Mouse (Mus musculus): ENCODE results near the gene Olfr287. TPM values are rescaled to one million over a fixed set of nuclear protein-coding genes. Genes with fewer than 3 reads are reported as not detected.
A peak's percentile ranks its signal among the peaks of the same experiment; 100 is the strongest.

Olfr287 gene
- total RNA-seq (2014; rRNA removed): 0.44 and 1.2 TPM in 2 replicates
- polyA plus RNA-seq (2015; fragmentation: Nextera tagmentation; extraction: Ambion mirVana): 1.2 and 1.5 TPM in 2 replicates

GRCm38 (mm10) chr15:98220877-98221276 lies at the start of gene Olfr287, which contains the start of gene Gm44579:
Gene Olfr287 (minus strand): TSS chr15:98221056.
Gene Gm44579 (minus strand): TSS chr15:98220977.
- peak; percentile 41 for DNase-seq (ENCODE audit: low spot score)
- Histone ChIP-seq H3K4me2 (ENCODE audit: low read depth, low read length, poor library complexity, severe bottlenecking) (no peak within 1 kb of the TSS), H3K27me3 (ENCODE audit: insufficient read depth, low read length) (no peaks in the 10 kb centered on the region), H3K4me3 (ENCODE audit: low read depth, low read length) (no peak within 1 kb of the TSS), H3K36me3 (ENCODE audit: insufficient read depth, low read length) (no peaks in the 10 kb centered on the region), H3K4me1 (ENCODE audit: insufficient read depth, low read length) (no peaks in the 10 kb centered on the region), H3K27ac (ENCODE audit: low read depth, low read length) (no peak within 1 kb of the TSS), H3K9me3 (ENCODE audit: low read length) (no peaks in the 10 kb centered on the region), H3K9ac (replicated peaks; ENCODE audit: low read length, poor library complexity, severe bottlenecking) (no peak within 1 kb of the TSS)
- no peak for ATAC-seq (ENCODE audit: low FRiP score)
- WGBS: 77% methylated on average over 4 of the region's 4 CpGs
- no peak for TF ChIP-seq CTCF (IDR thresholded peaks at IDR 0.05)

GRCm38 (mm10) chr15:98257776-98258175 lies 36.9 kb upstream of the Olfr287 start:
- H3K4me1 ChIP-seq (ENCODE audit: insufficient read depth, low read length): no peaks in the 10 kb centered on the region
- no peak overlapping the region for H3K4me2 ChIP-seq (ENCODE audit: low read depth, low read length, poor library complexity, severe bottlenecking)
- H3K36me3 ChIP-seq (ENCODE audit: insufficient read depth, low read length): no peaks in the 10 kb centered on the region
- H3K9ac ChIP-seq (replicated peaks; ENCODE audit: low read length, poor library complexity, severe bottlenecking): no peak overlapping the region
- DNase-seq (ENCODE audit: low spot score): no peak
- no peaks in the 10 kb centered on the region for H3K9me3 ChIP-seq (ENCODE audit: low read length)
- ATAC-seq (ENCODE audit: low FRiP score): no peak
- no peaks in the 10 kb centered on the region for H3K27me3 ChIP-seq (ENCODE audit: insufficient read depth, low read length)
- no peak overlapping the region for H3K27ac ChIP-seq (ENCODE audit: low read depth, low read length)
- WGBS: 84% methylated on average over 7 of the region's 7 CpGs
- no peak overlapping the region for H3K4me3 ChIP-seq (ENCODE audit: low read depth, low read length)
- no peak for TF ChIP-seq CTCF (IDR thresholded peaks at IDR 0.05)

- no peak for ATAC-seq (ENCODE audit: low FRiP score)
- TF ChIP-seq CTCF (IDR thresholded peaks at IDR 0.05): no peak
- Histone ChIP-seq H3K9ac (replicated peaks; ENCODE audit: low read length, poor library complexity, severe bottlenecking) (no peak within 1 kb of the TSS), H3K4me2 (ENCODE audit: low read depth, low read length, poor library complexity, severe bottlenecking) (no peak within 1 kb of the TSS), H3K9me3 (ENCODE audit: low read length) (no peaks in the 10 kb centered on the region), H3K4me3 (ENCODE audit: low read depth, low read length) (no peak within 1 kb of the TSS), H3K36me3 (ENCODE audit: insufficient read depth, low read length) (no peaks in the 10 kb centered on the region), H3K4me1 (ENCODE audit: insufficient read depth, low read length) (no peaks in the 10 kb centered on the region), H3K27me3 (ENCODE audit: insufficient read depth, low read length) (no peaks in the 10 kb centered on the region), H3K27ac (ENCODE audit: low read depth, low read length) (no peak within 1 kb of the TSS)
- WGBS: 88% methylated on average over 8 of the region's 8 CpGs
- DNase-seq (ENCODE audit: low spot score): no peak
These were observed 36.3 kb upstream of the Olfr287 start, which contains the start of gene H1fnt for GRCm38 (mm10) chr15:98257193-98257592. Gene H1fnt (minus strand): TSS chr15:98257293.

GRCm38 (mm10) chr15:98256271-98256670 lies 35.4 kb upstream of the Olfr287 start:
- Histone ChIP-seq H3K4me1 (ENCODE audit: insufficient read depth, low read length) (no peaks in the 10 kb centered on the region), H3K4me2 (ENCODE audit: low read depth, low read length, poor library complexity, severe bottlenecking) (no peak overlapping the region), H3K27ac (ENCODE audit: low read depth, low read length) (no peak overlapping the region), H3K9ac (replicated peaks; ENCODE audit: low read length, poor library complexity, severe bottlenecking) (no peak overlapping the region), H3K9me3 (ENCODE audit: low read length) (no peaks in the 10 kb centered on the region), H3K36me3 (ENCODE audit: insufficient read depth, low read length) (no peaks in the 10 kb centered on the region), H3K4me3 (ENCODE audit: low read depth, low read length) (no peak overlapping the region), H3K27me3 (ENCODE audit: insufficient read depth, low read length) (no peaks in the 10 kb centered on the region)
- no peak for TF ChIP-seq CTCF (IDR thresholded peaks at IDR 0.05)
- 91% methylated on average over 13 of the region's 13 CpGs for WGBS
- ATAC-seq (ENCODE audit: low FRiP score) (no peak), DNase-seq (ENCODE audit: low spot score) (peak; percentile 2)

GRCm38 (mm10) chr15:98235442-98235841 lies 14.6 kb upstream of the Olfr287 start:
- Histone ChIP-seq H3K27me3 (ENCODE audit: insufficient read depth, low read length) (no peaks in the 10 kb centered on the region), H3K9ac (replicated peaks; ENCODE audit: low read length, poor library complexity, severe bottlenecking) (no peak overlapping the region), H3K4me2 (ENCODE audit: low read depth, low read length, poor library complexity, severe bottlenecking) (no peak overlapping the region), H3K36me3 (ENCODE audit: insufficient read depth, low read length) (no peaks in the 10 kb centered on the region), H3K27ac (ENCODE audit: low read depth, low read length) (no peak overlapping the region), H3K4me3 (ENCODE audit: low read depth, low read length) (no peak overlapping the region), H3K9me3 (ENCODE audit: low read length) (no peaks in the 10 kb centered on the region), H3K4me1 (ENCODE audit: insufficient read depth, low read length) (no peaks in the 10 kb centered on the region)
- ATAC-seq (ENCODE audit: low FRiP score) (no peak), DNase-seq (ENCODE audit: low spot score) (no peak)
- WGBS: 91% methylated on average over 4 of the region's 4 CpGs
- no peak for TF ChIP-seq CTCF (IDR thresholded peaks at IDR 0.05)

GRCm38 (mm10) chr15:98234350-98234749 lies 13.5 kb upstream of the Olfr287 start, which contains the start of gene Olfr286:
Gene Olfr286 (minus strand): TSS chr15:98234450.
- Histone ChIP-seq H3K4me3 (ENCODE audit: low read depth, low read length) (no peak within 1 kb of the TSS), H3K4me2 (ENCODE audit: low read depth, low read length, poor library complexity, severe bottlenecking) (no peak within 1 kb of the TSS), H3K9ac (replicated peaks; ENCODE audit: low read length, poor library complexity, severe bottlenecking) (no peak within 1 kb of the TSS), H3K36me3 (ENCODE audit: insufficient read depth, low read length) (no peaks in the 10 kb centered on the region), H3K27ac (ENCODE audit: low read depth, low read length) (no peak within 1 kb of the TSS), H3K27me3 (ENCODE audit: insufficient read depth, low read length) (no peaks in the 10 kb centered on the region), H3K9me3 (ENCODE audit: low read length) (no peaks in the 10 kb centered on the region), H3K4me1 (ENCODE audit: insufficient read depth, low read length) (no peaks in the 10 kb centered on the region)
- WGBS: 84% methylated on average over 4 of the region's 4 CpGs
- DNase-seq (ENCODE audit: low spot score): no peak
- no peak for ATAC-seq (ENCODE audit: low FRiP score)
- no peak for TF ChIP-seq CTCF (IDR thresholded peaks at IDR 0.05)
